Mouse (Mus musculus) frontal cortex, postnatal 14 days (tissue): Measurements from ENCODE around the gene Csf2ra.
"Not testable (repeated sequence)": the region's sequence is repeated elsewhere in the genome, so short reads cannot be mapped to it uniquely, and the experiment has no call there.

Experiments used
- DNase-seq, 2 experiments: peaks; one replicate each; pipeline ENCODE4 v3.0.0; 2022; ENCODE audit warnings: low spot score in 2 of 2

Csf2ra gene

GRCm38 (mm10) chr19:61227941-61228701 is at the start of gene Csf2ra:
Gene Csf2ra, minus strand, starts transcription at chr19:61228429.
- peak; percentile 10 to 36 for DNase-seq

- DNase-seq: no peak
Observed at GRCm38 (mm10) chr19:61275446-61275845, 47.2 kb upstream of the Csf2ra start.

- not testable (repeated sequence) for DNase-seq
Observed at GRCm38 (mm10) chr19:61269141-61269540, 40.9 kb upstream of the Csf2ra start.

DNA sequence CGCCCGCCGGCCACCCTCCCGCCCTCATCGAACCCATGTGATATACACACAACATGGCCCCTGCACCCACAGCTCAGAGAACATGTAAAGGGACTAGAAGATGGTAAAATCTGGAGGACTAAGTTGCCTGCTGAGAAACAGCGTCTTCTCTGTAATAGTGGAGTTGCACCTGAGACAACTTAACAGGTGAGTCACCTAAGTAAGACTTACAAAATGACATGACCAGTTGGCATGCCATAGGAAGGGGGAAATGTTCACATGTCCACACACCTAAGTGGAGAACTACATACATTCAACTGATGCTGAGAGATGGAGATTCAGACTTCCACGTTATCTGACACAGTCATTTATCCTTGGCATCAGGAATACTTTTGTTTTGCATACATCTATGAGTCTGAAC is 38.9 kb upstream of the Csf2ra start:
- DNase-seq: no peak

GRCm38 (mm10) chr19:61266651-61267050 is 38.4 kb upstream of the Csf2ra start:
- DNase-seq: no peak

GRCm38 (mm10) chr19:61266246-61266615 is 38.0 kb upstream of the Csf2ra start:
- peak; percentile 15 to 27 for DNase-seq

DNA sequence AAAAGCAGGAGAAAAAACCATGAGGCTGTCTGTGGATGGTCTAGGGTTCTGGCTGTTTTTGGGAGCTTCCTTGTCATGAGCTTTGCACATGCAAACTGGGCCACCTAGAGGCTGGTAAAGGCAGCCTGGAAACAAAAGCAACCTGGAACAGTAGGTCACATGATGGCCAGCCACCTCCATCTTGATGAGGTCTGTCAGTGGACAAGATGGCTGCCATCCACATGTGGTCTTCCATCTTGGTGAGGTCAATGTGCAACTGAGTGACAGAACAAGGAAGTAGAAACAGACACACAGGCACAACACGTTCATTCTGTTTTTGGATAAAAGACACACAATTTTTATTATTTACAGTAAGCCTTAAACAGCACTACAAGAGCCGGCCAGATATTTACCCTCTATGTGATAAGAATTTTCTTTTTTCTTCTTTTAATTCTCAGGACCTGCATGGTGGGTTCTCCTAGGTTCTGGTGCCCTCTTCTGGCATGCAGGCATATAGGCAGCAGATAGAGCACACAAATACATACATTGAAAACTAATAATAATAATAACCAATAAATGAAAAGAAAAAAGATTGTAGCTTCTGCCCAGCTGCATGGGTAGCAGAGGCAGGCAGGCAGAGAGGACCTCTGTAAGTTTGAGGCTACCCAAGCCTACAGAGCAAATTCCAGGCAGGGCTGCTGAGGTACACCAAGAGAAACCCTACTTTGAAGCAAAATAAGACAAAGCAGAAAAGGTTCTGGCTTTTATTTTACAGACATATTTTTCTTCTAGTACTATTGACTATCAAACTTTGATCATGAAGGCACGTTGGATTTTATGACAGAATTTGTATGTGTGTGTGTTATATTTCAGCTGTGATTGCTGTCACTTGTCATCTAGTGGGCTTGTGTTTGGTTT is 37.4 kb upstream of the Csf2ra start:
- peak; percentile 34 to 60 for DNase-seq

DNA sequence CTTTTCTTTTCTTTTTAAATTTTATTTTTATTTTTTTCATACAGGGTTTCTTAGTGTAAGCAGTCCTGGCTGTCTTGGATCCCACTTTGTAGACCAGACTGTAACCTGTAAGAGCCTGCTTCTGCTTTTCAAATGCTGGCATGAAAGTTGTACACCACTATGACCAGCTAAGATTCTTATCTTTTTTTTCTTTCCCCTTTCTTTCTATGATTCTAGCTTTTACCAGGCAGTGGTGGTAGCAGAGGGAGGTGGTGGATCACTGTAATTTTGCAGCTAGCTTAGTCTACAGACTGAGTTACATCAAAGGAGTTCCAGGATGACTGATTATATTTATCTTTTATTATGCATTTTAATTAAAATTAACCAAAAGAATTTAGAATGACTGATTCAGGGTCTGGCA is 36.7 kb upstream of the Csf2ra start:
- no peak for DNase-seq

GRCm38 (mm10) chr19:61264227-61264626 is 36.0 kb upstream of the Csf2ra start:
- DNase-seq: no peak

DNA sequence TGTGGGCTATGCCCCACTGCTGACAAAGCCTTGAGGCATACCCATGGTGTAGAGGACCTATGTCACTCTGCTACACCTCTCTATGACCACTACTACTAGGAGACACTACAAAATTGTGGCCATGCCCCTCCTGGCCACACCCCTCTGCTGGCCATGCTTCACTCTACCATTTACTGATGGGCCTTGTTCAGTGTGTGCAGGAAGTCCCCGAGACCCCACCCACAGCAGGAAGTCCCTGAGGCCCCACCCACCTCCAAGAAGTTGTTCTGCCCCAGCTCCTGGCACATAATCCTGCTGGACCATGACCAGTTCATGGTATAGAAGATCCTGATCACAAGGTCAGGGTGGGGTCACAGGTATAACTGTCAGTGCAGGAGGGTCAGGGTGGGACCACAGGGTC is 33.0 kb upstream of the Csf2ra start:
- no peak for DNase-seq

GRCm38 (mm10) chr19:61257733-61258132 is 29.5 kb upstream of the Csf2ra start:
- DNase-seq: no peak

GRCm38 (mm10) chr19:61256166-61256887 is 28.1 kb upstream of the Csf2ra start:
- DNase-seq: no peak

GRCm38 (mm10) chr19:61247334-61247733 is 19.1 kb upstream of the Csf2ra start:
- DNase-seq: not testable (repeated sequence)

DNA sequence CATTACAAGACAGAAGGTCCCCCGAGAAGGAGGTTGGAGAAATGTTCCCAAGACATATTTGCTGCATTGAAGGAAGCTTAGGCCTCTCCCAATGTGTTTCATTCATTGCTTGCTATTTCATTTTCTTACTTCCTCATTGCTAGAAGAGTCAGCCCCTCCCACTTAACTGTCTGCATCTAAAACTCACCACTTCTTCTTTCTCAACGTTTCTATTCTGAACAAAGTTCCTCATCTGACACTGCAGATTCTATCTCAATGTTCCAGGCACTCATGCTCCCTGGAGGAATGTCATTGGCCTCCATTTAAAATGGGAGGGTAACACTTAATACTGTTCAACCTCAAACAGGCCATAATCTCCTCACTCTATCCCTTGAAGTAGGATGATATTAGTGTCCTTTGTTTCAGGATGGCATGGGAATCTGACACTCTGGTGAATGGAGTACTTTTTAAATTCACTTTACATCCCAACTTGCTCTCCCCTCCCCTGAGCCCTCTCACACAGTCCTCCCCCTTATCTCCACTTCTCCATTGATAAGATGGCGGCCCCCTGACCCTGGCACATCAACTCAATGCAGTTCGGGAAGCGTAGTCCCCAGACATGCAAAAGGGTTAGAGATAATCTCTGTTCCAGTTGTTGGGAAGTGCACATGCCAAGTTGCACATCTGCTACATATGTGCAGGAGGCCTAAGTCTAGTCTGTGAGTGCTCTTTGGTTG is 16.6 kb upstream of the Csf2ra start:
- DNase-seq: no peak

GRCm38 (mm10) chr19:61237967-61238366 is 9.7 kb upstream of the Csf2ra start:
- DNase-seq: no peak

GRCm38 (mm10) chr19:61234532-61234931 is 6.3 kb upstream of the Csf2ra start:
- DNase-seq: no peak

- peak; percentile 84 to 90 for DNase-seq
Observed at GRCm38 (mm10) chr19:61226928-61227854, 1.0 kb downstream of the Csf2ra start.

- no peak for DNase-seq
Observed at GRCm38 (mm10) chr19:61226401-61226927, 1.8 kb downstream of the Csf2ra start.

DNA sequence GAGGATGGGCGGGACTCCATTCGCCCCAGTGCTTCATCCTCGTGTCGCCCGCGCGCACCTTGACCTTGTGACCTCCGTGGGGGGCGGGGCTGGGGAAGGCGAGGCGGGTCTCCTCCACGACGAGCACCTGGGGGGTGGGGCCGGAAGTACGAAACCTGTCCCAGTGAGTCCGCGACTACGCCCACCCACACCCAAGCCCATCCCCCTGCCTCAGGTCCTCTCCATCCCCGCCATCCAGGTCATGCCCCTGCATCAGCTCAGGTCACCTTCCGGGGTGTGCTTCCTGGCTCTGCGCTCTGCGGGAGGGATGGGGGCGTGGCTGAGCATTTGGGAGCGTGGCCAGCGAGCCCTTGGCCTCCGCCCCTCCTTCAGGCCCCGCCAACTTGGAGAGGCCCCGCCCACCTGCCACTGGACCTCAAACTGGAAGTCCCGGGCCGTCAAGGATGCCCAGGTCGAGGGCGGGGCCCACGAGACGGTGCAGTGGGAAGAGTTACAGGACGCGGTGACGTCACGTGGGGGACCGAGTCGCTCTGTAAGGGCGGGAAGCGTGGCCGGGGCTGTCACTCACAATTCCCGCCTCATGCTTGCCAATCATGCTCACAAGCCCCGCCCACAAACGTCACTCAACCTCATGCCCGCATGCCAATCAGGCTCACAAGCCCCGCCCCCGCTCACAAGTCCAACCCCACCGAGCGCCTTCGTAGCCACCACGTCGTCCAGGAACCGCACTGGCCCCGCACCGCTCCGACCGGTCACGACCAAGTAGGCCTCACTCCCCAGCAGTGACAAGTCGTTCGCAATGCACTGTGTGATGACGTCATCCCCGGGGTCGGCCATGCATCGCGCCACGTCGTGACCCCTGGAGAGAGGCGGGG is 2.5 kb downstream of the Csf2ra start:
- peak; percentile 86 to 91 for DNase-seq
